Mouse (Mus musculus) midbrain, embryonic 14.5 days (tissue): ENCODE results near the gene Gm10577. TPM values are rescaled to one million over a fixed set of nuclear protein-coding genes. Genes with fewer than 3 reads are reported as not detected.

ENCODE experiments used
- ATAC-seq: fragments of 200-750 bp; cut with Nextera tagmentation; 2 replicates; pipeline ENCODE4 v1.8.0; 2017; ENCODE audit warnings: moderate number of reproducible peaks, moderate library complexity; ENCODE audit not compliant: low FRiP score, low TSS enrichment
- DNase-seq: peaks from one replicate; pipeline ENCODE4 v3.0.0-alpha.2; 2015
- H3K27ac ChIP-seq: fragments of 300-500 bp; sonication (generic); replicated peaks from 2 replicates; pipeline ENCODE4 v1.5.1; 2014; ENCODE audit warnings: mild to moderate bottlenecking, low read depth, low read length, moderate library complexity
- H3K27me3 ChIP-seq: fragments of 300-500 bp; sonication (generic); 2 replicates; pipeline ENCODE4 v1.6.1; 2014; ENCODE audit warnings: low read length, control low read depth, mixed read lengths; ENCODE audit not compliant: control insufficient read depth, insufficient read depth
- H3K36me3 ChIP-seq: fragments of 300-500 bp; sonication (generic); 2 replicates; pipeline ENCODE4 v1.6.1; 2014; ENCODE audit warnings: low read length, control low read depth; ENCODE audit not compliant: control insufficient read depth, insufficient read depth
- H3K4me1 ChIP-seq: fragments of 300-500 bp; sonication (generic); 2 replicates; pipeline ENCODE4 v1.6.1; 2014; ENCODE audit warnings: mild to moderate bottlenecking, antibody characterized with exemption, low read length, control low read depth; ENCODE audit not compliant: control insufficient read depth, insufficient read depth
- H3K4me2 ChIP-seq: fragments of 300-500 bp; sonication (generic); 2 replicates; pipeline ENCODE4 v1.6.1; 2014; ENCODE audit warnings: mild to moderate bottlenecking, low read length, moderate library complexity
- H3K4me3 ChIP-seq: fragments of 300-500 bp; sonication (generic); replicated peaks from 2 replicates; pipeline ENCODE4 v1.5.1; 2014; ENCODE audit warnings: low read depth, low read length
- H3K9ac ChIP-seq: fragments of 300-500 bp; sonication (generic); replicated peaks from 2 replicates; pipeline ENCODE4 v1.6.1; 2014; ENCODE audit warnings: mild to moderate bottlenecking, low read length, moderate library complexity
- H3K9me3 ChIP-seq: fragments of 300-500 bp; sonication (generic); 2 replicates; pipeline ENCODE4 v1.6.1; 2016; ENCODE audit warnings: low read length, control low read depth, mixed read lengths; ENCODE audit not compliant: control insufficient read depth
- WGBS: fragments of 180-500 bp; shearing (Covaris S2); extraction: QIAGEN DNeasy Blood & Tissue Kit; methylation state at CpG from one replicate; pipeline ENCODE4 v1.1.7; 2014; 5-methylcytosine and 5-hydroxymethylcytosine counted together
- polyA plus RNA-seq: library from polyadenylated mRNA; unstranded; fragments of >200 nt; fragmentation: Nextera tagmentation; extraction: Ambion mirVana; gene quantifications from 2 replicates; pipeline ENCODE4 v1.2.1, GENCODE M21; 2014

Gm10577 gene
- polyA plus RNA-seq, 1 experiment from 2014 or later: not detected

- ATAC-seq (no peak), DNase-seq (no peak)
- H3K4me2 ChIP-seq: no peak overlapping the region
- H3K36me3 ChIP-seq: peaks cover 39% of the 10 kb centered on the region
- H3K9me3 ChIP-seq: no peaks in the 10 kb centered on the region
- H3K4me1 ChIP-seq: peaks cover 8% of the 10 kb centered on the region
- no peak overlapping the region for H3K27ac ChIP-seq
- 69% methylated on average over 6 of the region's 6 CpGs for WGBS
- no peak overlapping the region for H3K4me3 ChIP-seq
- no peaks in the 10 kb centered on the region for H3K27me3 ChIP-seq
- H3K9ac ChIP-seq: no peak overlapping the region
Measured at GRCm38 (mm10) chr4:101001073-101001472, 19.4 kb downstream of the Gm10577 start.

GRCm38 (mm10) chr4:101000622-101001021 is 19.9 kb downstream of the Gm10577 start:
- 92% methylated on average over 3 of the region's 3 CpGs for WGBS
- H3K4me2 ChIP-seq: no peak overlapping the region
- no peaks in the 10 kb centered on the region for H3K27me3 ChIP-seq
- DNase-seq (no peak), ATAC-seq (no peak)
- peaks cover 12% of the 10 kb centered on the region for H3K4me1 ChIP-seq
- no peak overlapping the region for H3K27ac ChIP-seq
- no peak overlapping the region for H3K4me3 ChIP-seq
- no peak overlapping the region for H3K9ac ChIP-seq
- H3K36me3 ChIP-seq: peaks cover 40% of the 10 kb centered on the region
- no peaks in the 10 kb centered on the region for H3K9me3 ChIP-seq

GRCm38 (mm10) chr4:100998906-100999305 is 21.6 kb downstream of the Gm10577 start:
- Histone ChIP-seq H3K9ac (no peak overlapping the region), H3K27ac (no peak overlapping the region), H3K36me3 (peaks cover 40% of the 10 kb centered on the region), H3K4me3 (no peak overlapping the region), H3K27me3 (no peaks in the 10 kb centered on the region), H3K4me1 (peaks cover 23% of the 10 kb centered on the region), H3K9me3 (no peaks in the 10 kb centered on the region), H3K4me2 (no peak overlapping the region)
- 79% methylated on average over 8 of the region's 8 CpGs for WGBS
- DNase-seq (no peak), ATAC-seq (no peak)

- Histone ChIP-seq H3K9me3 (no peaks in the 10 kb centered on the region), H3K36me3 (peaks cover 41% of the 10 kb centered on the region), H3K4me1 (peaks cover 24% of the 10 kb centered on the region), H3K27me3 (no peaks in the 10 kb centered on the region), H3K27ac (no peak overlapping the region), H3K4me2 (no peak overlapping the region), H3K9ac (no peak overlapping the region), H3K4me3 (no peak overlapping the region)
- DNase-seq (peak; percentile 91), ATAC-seq (no peak)
- WGBS: 17% methylated on average over 2 of the region's 2 CpGs
Measured at GRCm38 (mm10) chr4:100998145-100998544, 22.4 kb downstream of the Gm10577 start.

GRCm38 (mm10) chr4:100996060-100996651 is 24.3 kb downstream of the Gm10577 start:
- no peaks in the 10 kb centered on the region for H3K27me3 ChIP-seq
- H3K4me3 ChIP-seq: no peak overlapping the region
- DNase-seq: peak; percentile 61
- no peak overlapping the region for H3K4me2 ChIP-seq
- peaks cover 44% of the 10 kb centered on the region for H3K36me3 ChIP-seq
- no peak for ATAC-seq
- no peak overlapping the region for H3K9ac ChIP-seq
- no peaks in the 10 kb centered on the region for H3K9me3 ChIP-seq
- 0 out of 2 replicates have a peak overlapping the region, but pooled peaks have one; percentile 37 for H3K27ac ChIP-seq
- peaks cover 24% of the 10 kb centered on the region for H3K4me1 ChIP-seq
- 12% methylated on average over 4 of the region's 4 CpGs for WGBS

GRCm38 (mm10) chr4:100995617-100996016 is 24.9 kb downstream of the Gm10577 start:
- H3K9ac ChIP-seq: no peak overlapping the region
- no peak overlapping the region for H3K4me2 ChIP-seq
- H3K4me3 ChIP-seq: no peak overlapping the region
- 0 out of 2 replicates have a peak overlapping the region, but pooled peaks have one; percentile 37 for H3K27ac ChIP-seq
- DNase-seq (no peak), ATAC-seq (no peak)
- H3K36me3 ChIP-seq: peaks cover 48% of the 10 kb centered on the region
- peaks cover 26% of the 10 kb centered on the region for H3K4me1 ChIP-seq
- no peaks in the 10 kb centered on the region for H3K9me3 ChIP-seq
- H3K27me3 ChIP-seq: no peaks in the 10 kb centered on the region
- WGBS: 58% methylated on average over 5 of the region's 5 CpGs

GRCm38 (mm10) chr4:100994442-100995255 is 25.8 kb downstream of the Gm10577 start:
- H3K27ac ChIP-seq: no peak overlapping the region; the same call in 1 of the 2 replicates
- H3K9ac ChIP-seq: no peak overlapping the region
- peak; percentile 57 for DNase-seq
- no peaks in the 10 kb centered on the region for H3K9me3 ChIP-seq
- ATAC-seq: peak; percentile 49; the same call in 1 of the 2 replicates
- 26% methylated on average over 18 of the region's 18 CpGs for WGBS
- no peak overlapping the region for H3K4me3 ChIP-seq
- H3K36me3 ChIP-seq: peaks cover 47% of the 10 kb centered on the region
- H3K4me1 ChIP-seq: peaks cover 26% of the 10 kb centered on the region
- H3K27me3 ChIP-seq: no peaks in the 10 kb centered on the region
- H3K4me2 ChIP-seq: no peak overlapping the region

- H3K36me3 ChIP-seq: peaks cover 63% of the 10 kb centered on the region
- H3K27me3 ChIP-seq: no peaks in the 10 kb centered on the region
- H3K4me1 ChIP-seq: peaks cover 26% of the 10 kb centered on the region
- ATAC-seq (no peak), DNase-seq (no peak)
- no peak overlapping the region for H3K4me2 ChIP-seq
- no peak overlapping the region for H3K4me3 ChIP-seq
- 91% methylated on average over 6 of the region's 6 CpGs for WGBS
- peak overlapping the region; percentile 33; the same call in 1 of the 2 replicates for H3K27ac ChIP-seq
- H3K9me3 ChIP-seq: no peaks in the 10 kb centered on the region
- no peak overlapping the region for H3K9ac ChIP-seq
Measured at GRCm38 (mm10) chr4:100992086-100992485, 28.4 kb downstream of the Gm10577 start.
